Mouse (Mus musculus) embryonic facial prominence, embryonic 14.5 days (tissue): Measurements from ENCODE around the gene Mark3. TPM values are rescaled to one million over a fixed set of nuclear protein-coding genes. Genes with fewer than 3 reads are reported as not detected.
A peak's percentile ranks its signal among the peaks of the same experiment; 100 is the strongest.

Experiments
- ATAC-seq: fragments of 200-750 bp; cut with Nextera tagmentation; 2 replicates; pipeline ENCODE4 v1.8.0; 2017; ENCODE audit warnings: low read depth, moderate number of reproducible peaks, moderate TSS enrichment
- DNase-seq: peaks from one replicate; pipeline ENCODE4 v3.0.0-alpha.2; 2015; ENCODE audit warnings: low spot score
- H3K27ac ChIP-seq: fragments of 300-500 bp; sonication (generic); replicated peaks from 2 replicates; pipeline ENCODE4 v1.5.1; 2014; ENCODE audit warnings: low read depth, mild to moderate bottlenecking, low read length, moderate library complexity
- H3K27me3 ChIP-seq: fragments of 300-500 bp; sonication (generic); replicated peaks from 2 replicates; pipeline ENCODE4 v1.6.1; 2014; ENCODE audit warnings: low read length; ENCODE audit not compliant: control insufficient read depth, insufficient read depth
- H3K36me3 ChIP-seq: fragments of 300-500 bp; sonication (generic); 2 replicates; pipeline ENCODE4 v1.6.1; 2014; ENCODE audit warnings: low read length, mixed read lengths; ENCODE audit not compliant: control insufficient read depth, insufficient read depth
- H3K4me1 ChIP-seq: fragments of 300-500 bp; sonication (generic); 2 replicates; pipeline ENCODE4 v1.6.1; 2014; ENCODE audit warnings: antibody characterized with exemption, low read length; ENCODE audit not compliant: control insufficient read depth, insufficient read depth
- H3K4me2 ChIP-seq: fragments of 300-500 bp; sonication (generic); 2 replicates; pipeline ENCODE4 v1.6.1; 2014; ENCODE audit warnings: low read depth, mild to moderate bottlenecking, low read length, moderate library complexity, mixed read lengths
- H3K4me3 ChIP-seq: fragments of 300-500 bp; sonication (generic); 2 replicates; pipeline ENCODE4 v1.5.1; 2014; ENCODE audit warnings: low read depth, mild to moderate bottlenecking, low read length
- H3K9ac ChIP-seq: fragments of 300-500 bp; sonication (generic); 2 replicates; pipeline ENCODE4 v1.6.1; 2014; ENCODE audit warnings: low read depth, mild to moderate bottlenecking, low read length, moderate library complexity, mixed read lengths
- H3K9me3 ChIP-seq: fragments of 300-500 bp; sonication (generic); 2 replicates; pipeline ENCODE4 v1.6.1; 2016; ENCODE audit warnings: low read length; ENCODE audit not compliant: control insufficient read depth
- WGBS: fragments of 180-500 bp; shearing (Covaris S2); extraction: QIAGEN DNeasy Blood & Tissue Kit; methylation state at CpG from one replicate; pipeline ENCODE4 v1.1.7; 2014; 5-methylcytosine and 5-hydroxymethylcytosine counted together
- polyA plus RNA-seq: library from polyadenylated mRNA; unstranded; fragments of >200 nt; fragmentation: Nextera tagmentation; extraction: Ambion mirVana; gene quantifications from 2 replicates; pipeline ENCODE4 v1.2.1, GENCODE M21; 2014

The Mark3 gene
- polyA plus RNA-seq, 1 experiment from 2014 or later, result 47.2 TPM

- Histone ChIP-seq H3K36me3 (peaks cover 56% of the 10 kb centered on the region), H3K9ac (no peak overlapping the region), H3K4me2 (no peak overlapping the region), H3K27me3 (no peaks in the 10 kb centered on the region), H3K4me1 (no peaks in the 10 kb centered on the region), H3K27ac (no peak overlapping the region), H3K9me3 (no peaks in the 10 kb centered on the region), H3K4me3 (no peak overlapping the region)
- WGBS, result 96% methylated on average over 2 of the region's 2 CpGs
- DNase-seq (no peak), ATAC-seq (no peak)
Observed at GRCm38 (mm10) chr12:111593775-111594174, 19.5 kb downstream of the Mark3 start.

DNA sequence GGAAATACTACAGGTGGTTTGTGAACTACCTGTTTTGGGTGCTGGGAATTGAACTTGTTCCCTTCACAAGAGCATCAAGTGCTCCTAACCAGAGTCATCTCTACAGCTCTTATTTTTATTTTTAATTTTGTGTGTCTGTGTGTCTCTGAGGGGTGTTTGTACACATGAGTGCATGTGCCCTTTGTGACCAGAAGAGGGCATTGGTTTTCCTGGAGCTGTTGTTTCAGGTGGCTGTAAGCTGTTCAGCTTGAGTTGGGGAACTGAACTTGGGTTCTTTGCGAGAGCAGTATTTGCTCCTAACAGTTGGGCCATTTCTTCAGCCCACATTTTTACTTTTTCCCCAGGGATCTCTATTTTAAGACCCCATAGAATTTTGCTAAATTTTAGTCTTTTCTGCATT is 23.0 kb downstream of the Mark3 start:
- Histone ChIP-seq H3K36me3 (peaks cover 69% of the 10 kb centered on the region), H3K27ac (no peak overlapping the region), H3K9me3 (no peaks in the 10 kb centered on the region), H3K4me1 (no peaks in the 10 kb centered on the region), H3K4me3 (no peak overlapping the region), H3K27me3 (no peaks in the 10 kb centered on the region), H3K9ac (no peak overlapping the region), H3K4me2 (no peak overlapping the region)
- 90% methylated on average over 1 of the region's 1 CpGs for whole genome bisulfite sequencing
- ATAC-seq, result no peak
- DNase-seq, result no peak

DNA sequence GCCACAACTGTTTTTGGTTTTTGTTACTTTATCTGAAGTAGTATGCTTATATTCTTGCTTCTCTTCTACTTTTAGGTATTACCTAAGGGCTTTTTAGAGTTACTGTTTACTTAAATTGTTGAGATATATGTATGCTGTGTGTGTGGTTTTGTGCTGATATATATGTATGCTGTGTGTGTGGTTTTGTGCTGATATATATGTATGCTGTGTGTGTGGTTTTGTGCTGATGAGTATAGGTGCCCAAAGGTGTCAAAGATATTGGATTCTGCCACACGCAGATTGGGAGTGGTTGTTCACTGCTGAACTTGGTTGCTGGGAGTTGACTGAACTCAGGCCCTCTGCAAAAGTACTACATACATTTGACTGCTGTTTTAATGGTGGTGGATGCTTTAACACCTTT is 24.6 kb downstream of the Mark3 start:
- H3K4me1 ChIP-seq, result no peaks in the 10 kb centered on the region
- no peak overlapping the region for H3K27ac ChIP-seq
- DNase-seq (no peak), ATAC-seq (no peak)
- H3K4me2 ChIP-seq, result no peak overlapping the region
- H3K9ac ChIP-seq, result no peak overlapping the region
- H3K36me3 ChIP-seq, result peaks cover 64% of the 10 kb centered on the region
- no peak overlapping the region for H3K4me3 ChIP-seq
- no peaks in the 10 kb centered on the region for H3K9me3 ChIP-seq
- WGBS, result 96% methylated on average over 1 of the region's 1 CpGs
- H3K27me3 ChIP-seq, result no peaks in the 10 kb centered on the region

- Histone ChIP-seq H3K9ac (no peak overlapping the region), H3K4me2 (no peak overlapping the region), H3K27ac (no peak overlapping the region), H3K4me3 (no peak overlapping the region), H3K36me3 (peaks cover 64% of the 10 kb centered on the region), H3K9me3 (no peaks in the 10 kb centered on the region), H3K4me1 (no peaks in the 10 kb centered on the region), H3K27me3 (no peaks in the 10 kb centered on the region)
- 93% methylated on average over 5 of the region's 5 CpGs for WGBS
- no peak for ATAC-seq
- no peak for DNase-seq
Observed at GRCm38 (mm10) chr12:111599640-111600039, 25.3 kb downstream of the Mark3 start.

DNA sequence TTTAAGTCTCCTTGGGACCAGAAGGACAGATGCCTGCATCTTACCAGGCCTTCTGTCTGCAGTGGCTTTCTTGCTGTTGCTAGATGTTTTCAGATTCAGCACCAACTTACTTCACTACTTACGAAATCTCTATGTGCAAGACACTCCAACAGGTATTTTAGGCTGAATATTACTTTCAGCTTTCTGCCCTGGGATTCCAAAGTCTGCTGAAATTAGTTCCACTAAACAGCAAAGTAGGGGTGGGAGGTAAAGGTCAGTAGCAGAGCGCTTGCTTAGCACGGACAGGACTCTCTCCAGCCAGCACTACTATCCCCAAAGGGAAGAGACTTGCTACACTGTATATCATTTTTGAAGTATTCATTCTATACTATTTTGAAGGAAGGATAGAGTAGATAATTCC is 29.5 kb downstream of the Mark3 start:
- no peak for DNase-seq
- H3K9me3 ChIP-seq, result no peaks in the 10 kb centered on the region
- no peaks in the 10 kb centered on the region for H3K4me1 ChIP-seq
- H3K4me2 ChIP-seq, result no peak overlapping the region
- H3K9ac ChIP-seq, result no peak overlapping the region
- no peak overlapping the region for H3K4me3 ChIP-seq
- no peak for ATAC-seq
- 80% methylated on average over 3 of the region's 3 CpGs for WGBS
- no peaks in the 10 kb centered on the region for H3K27me3 ChIP-seq
- peaks cover 52% of the 10 kb centered on the region for H3K36me3 ChIP-seq
- no peak overlapping the region for H3K27ac ChIP-seq

- Histone ChIP-seq H3K4me1 (no peaks in the 10 kb centered on the region), H3K27me3 (no peaks in the 10 kb centered on the region), H3K27ac (no peak overlapping the region), H3K9ac (no peak overlapping the region), H3K4me3 (no peak overlapping the region), H3K36me3 (peaks cover 46% of the 10 kb centered on the region), H3K4me2 (no peak overlapping the region), H3K9me3 (no peaks in the 10 kb centered on the region)
- ATAC-seq (no peak), DNase-seq (no peak)
- 91% methylated on average over 2 of the region's 2 CpGs for WGBS
Observed at GRCm38 (mm10) chr12:111605619-111606018, 31.3 kb downstream of the Mark3 start.

DNA sequence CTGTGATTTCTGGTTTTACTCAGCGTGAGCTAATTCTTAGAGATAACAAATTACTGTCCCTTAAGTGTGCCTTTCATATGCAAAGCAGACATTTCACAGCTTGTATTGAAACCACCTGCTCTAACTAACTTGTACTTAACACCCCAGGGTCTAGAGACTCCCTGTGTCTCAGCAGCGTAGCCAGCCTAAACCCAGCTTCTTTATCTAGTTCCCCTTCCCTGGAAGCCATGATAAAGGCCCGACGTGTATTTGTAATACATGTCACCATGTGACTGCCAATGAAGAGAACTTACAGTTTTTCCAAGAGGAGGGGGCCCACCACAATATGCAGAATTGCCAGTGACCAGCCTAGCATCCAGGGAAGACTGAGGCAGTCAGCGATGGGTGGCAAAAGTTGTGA is 33.7 kb downstream of the Mark3 start:
- Histone ChIP-seq H3K27ac (no peak overlapping the region), H3K4me1 (no peaks in the 10 kb centered on the region), H3K27me3 (no peaks in the 10 kb centered on the region), H3K9me3 (no peaks in the 10 kb centered on the region), H3K36me3 (peaks cover 64% of the 10 kb centered on the region), H3K4me2 (no peak overlapping the region), H3K4me3 (no peak overlapping the region), H3K9ac (no peak overlapping the region)
- ATAC-seq (no peak), DNase-seq (no peak)
- WGBS, result 69% methylated on average over 5 of the region's 5 CpGs

- 85% methylated on average over 5 of the region's 5 CpGs for WGBS
- DNase-seq (no peak), ATAC-seq (no peak)
- H3K27ac ChIP-seq, result no peak overlapping the region
- H3K4me2 ChIP-seq, result no peak overlapping the region
- H3K36me3 ChIP-seq, result peaks cover 55% of the 10 kb centered on the region
- H3K9ac ChIP-seq, result no peak overlapping the region
- no peak overlapping the region for H3K4me3 ChIP-seq
- H3K9me3 ChIP-seq, result no peaks in the 10 kb centered on the region
- no peaks in the 10 kb centered on the region for H3K27me3 ChIP-seq
- no peaks in the 10 kb centered on the region for H3K4me1 ChIP-seq
Observed at GRCm38 (mm10) chr12:111614475-111615141, 40.3 kb downstream of the Mark3 start.

GRCm38 (mm10) chr12:111618266-111618665 is 43.9 kb downstream of the Mark3 start:
- Histone ChIP-seq H3K27ac (peak overlapping the region; percentile 33; the same call in 1 of the 2 replicates), H3K4me1 (no peaks in the 10 kb centered on the region), H3K27me3 (no peaks in the 10 kb centered on the region), H3K9ac (no peak overlapping the region), H3K4me2 (no peak overlapping the region), H3K4me3 (no peak overlapping the region), H3K36me3 (peaks cover 52% of the 10 kb centered on the region), H3K9me3 (no peaks in the 10 kb centered on the region)
- WGBS, result 79% methylated on average over 7 of the region's 7 CpGs
- ATAC-seq (0 out of 2 replicates have a peak, but pooled peaks have one; percentile 26), DNase-seq (peak; percentile 27)
